Mouse (Mus musculus) left cerebral cortex, postnatal 4 days (tissue): ENCODE results near the gene Olfr1031. TPM values are rescaled to one million over a fixed set of nuclear protein-coding genes. Genes with fewer than 3 reads are reported as not detected.
"Not testable (repeated sequence)": the region's sequence is repeated elsewhere in the genome, so short reads cannot be mapped to it uniquely, and the experiment has no call there.

Experiments used
- DNase-seq: peaks from one replicate; pipeline ENCODE4 v3.0.0-alpha.2; 2022
- intact Hi-C: fragments of 180-260 bp; cut with DNase I; formaldehyde crosslinking; loops from one replicate; pipeline ENCODE4 v1.15.1; 2025
- total RNA-seq, 2 experiments: library from RNA; stranded (reverse); gene quantifications; 2 replicates each; pipeline ENCODE4 v1.2.3; 2021

Gene Olfr1031
- total RNA-seq: not detected

- intact Hi-C loops: no loop called here
- no peak for DNase-seq
Observed at GRCm38 (mm10) chr2:85990004-85990403, at the start of gene Olfr1031. Gene Olfr1031 (plus strand): TSS chr2:85990304.

GRCm38 (mm10) chr2:85950137-85950536, 40.0 kb upstream of the Olfr1031 start, which contains the start of gene Olfr1028:
Gene Olfr1028 (plus strand): TSS chr2:85950437.
- no peak for DNase-seq
- intact Hi-C loops: no loop called here

GRCm38 (mm10) chr2:85973595-85973994, 16.5 kb upstream of the Olfr1031 start, which contains the start of gene Olfr1029:
Gene Olfr1029 (plus strand): TSS chr2:85973895.
- DNase-seq: no peak
- intact Hi-C loops: no loop called here

- intact Hi-C loops: no loop called here
- no peak for DNase-seq
Observed at GRCm38 (mm10) chr2:85978976-85979375, 11.1 kb upstream of the Olfr1031 start, which contains the start of gene Olfr1030. Gene Olfr1030 (plus strand): TSS chr2:85979276.

GRCm38 (mm10) chr2:86005240-86005639, 15.1 kb downstream of the Olfr1031 start, which contains the start of gene Olfr1032:
Gene Olfr1032 (plus strand): TSS chr2:86005540.
- intact Hi-C loops: no loop called here

GRCm38 (mm10) chr2:86020406-86020805, 30.3 kb downstream of the Olfr1031 start, which contains the start of gene Olfr1033:
Gene Olfr1033 (plus strand): TSS chr2:86020633.
- DNase-seq, intact Hi-C loops: not testable (repeated sequence)

More at GRCm38 (mm10) chr2:86005240-86005639, 15.1 kb downstream of the Olfr1031 start, which contains the start of gene Olfr1032:
- no peak for DNase-seq

GRCm38 (mm10) chr2:86021518-86021917, 31.4 kb downstream of the Olfr1031 start:
- intact Hi-C loops, DNase-seq: not testable (repeated sequence)

Other genes with a start within 250 kb of the Olfr1031 start
- gene Olfr1012, start 227.5 kb upstream of the Olfr1031 start, total RNA-seq: not detected
- gene Olfr1013, start 223.2 kb upstream of the Olfr1031 start, total RNA-seq: not detected
- not detected for gene Olfr1014, start 217.6 kb upstream of the Olfr1031 start, total RNA-seq
- gene Olfr1015, start 208.3 kb upstream of the Olfr1031 start, total RNA-seq: not detected
- not detected for gene Olfr1016, start 187.8 kb upstream of the Olfr1031 start, total RNA-seq
- not detected for gene Olfr1018, start 171.8 kb upstream of the Olfr1031 start, total RNA-seq
- gene Olfr1019, start 144.8 kb upstream of the Olfr1031 start, total RNA-seq: not detected
- gene Olfr1020, start 143.3 kb upstream of the Olfr1031 start, total RNA-seq: not detected
- not detected for gene Olfr1022, start 121.7 kb upstream of the Olfr1031 start, total RNA-seq
- gene Olfr1023, start 104.7 kb upstream of the Olfr1031 start, total RNA-seq: not detected
- not detected for gene Olfr1024, start 85.3 kb upstream of the Olfr1031 start, total RNA-seq
- not detected for gene Olfr1025-ps1, start 75.1 kb upstream of the Olfr1031 start, total RNA-seq
- not detected for gene Olfr1026, start 68.7 kb upstream of the Olfr1031 start, total RNA-seq
- gene Olfr1028, start 39.9 kb upstream of the Olfr1031 start, total RNA-seq: not detected
- gene Olfr1029, start 16.4 kb upstream of the Olfr1031 start, total RNA-seq: not detected
- gene Olfr1030, start 11.0 kb upstream of the Olfr1031 start, total RNA-seq: not detected
- not detected for gene Olfr1032, start 15.2 kb downstream of the Olfr1031 start, total RNA-seq
- gene Olfr1033, start 30.3 kb downstream of the Olfr1031 start, total RNA-seq: not detected
- gene Olfr1034, start 55.6 kb downstream of the Olfr1031 start, total RNA-seq: not detected
- not detected for gene Olfr1036, start 83.7 kb downstream of the Olfr1031 start, total RNA-seq
- not detected for gene Olfr1037, start 97.1 kb downstream of the Olfr1031 start, total RNA-seq
- not detected for gene Olfr1039, start 145.6 kb downstream of the Olfr1031 start, total RNA-seq
- not detected for gene Olfr1040, start 156.4 kb downstream of the Olfr1031 start, total RNA-seq
- gene Olfr1042, start 171.5 kb downstream of the Olfr1031 start, total RNA-seq: not detected
- not detected for gene Olfr1043, start 177.2 kb downstream of the Olfr1031 start, total RNA-seq
- gene Olfr1044, start 187.5 kb downstream of the Olfr1031 start, total RNA-seq: not detected
- gene Olfr52, start 195.4 kb downstream of the Olfr1031 start, total RNA-seq: not detected
- not detected for gene Olfr1045, start 212.7 kb downstream of the Olfr1031 start, total RNA-seq
- gene Olfr1046, start 229.0 kb downstream of the Olfr1031 start, total RNA-seq: not detected
- gene Olfr1047, start 241.1 kb downstream of the Olfr1031 start, total RNA-seq: not detected
- gene Olfr1048, start 250.0 kb downstream of the Olfr1031 start, total RNA-seq: not detected